Mouse (Mus musculus): ENCODE measurements around the gene Ccdc180. TPM values are rescaled to one million over a fixed set of nuclear protein-coding genes. Genes with fewer than 3 reads are reported as not detected.
A peak's percentile ranks its signal among the peaks of the same experiment; 100 is the strongest.

Gene Ccdc180
- total RNA-seq (2012; rRNA removed), result not detected in 2 replicates

DNA sequence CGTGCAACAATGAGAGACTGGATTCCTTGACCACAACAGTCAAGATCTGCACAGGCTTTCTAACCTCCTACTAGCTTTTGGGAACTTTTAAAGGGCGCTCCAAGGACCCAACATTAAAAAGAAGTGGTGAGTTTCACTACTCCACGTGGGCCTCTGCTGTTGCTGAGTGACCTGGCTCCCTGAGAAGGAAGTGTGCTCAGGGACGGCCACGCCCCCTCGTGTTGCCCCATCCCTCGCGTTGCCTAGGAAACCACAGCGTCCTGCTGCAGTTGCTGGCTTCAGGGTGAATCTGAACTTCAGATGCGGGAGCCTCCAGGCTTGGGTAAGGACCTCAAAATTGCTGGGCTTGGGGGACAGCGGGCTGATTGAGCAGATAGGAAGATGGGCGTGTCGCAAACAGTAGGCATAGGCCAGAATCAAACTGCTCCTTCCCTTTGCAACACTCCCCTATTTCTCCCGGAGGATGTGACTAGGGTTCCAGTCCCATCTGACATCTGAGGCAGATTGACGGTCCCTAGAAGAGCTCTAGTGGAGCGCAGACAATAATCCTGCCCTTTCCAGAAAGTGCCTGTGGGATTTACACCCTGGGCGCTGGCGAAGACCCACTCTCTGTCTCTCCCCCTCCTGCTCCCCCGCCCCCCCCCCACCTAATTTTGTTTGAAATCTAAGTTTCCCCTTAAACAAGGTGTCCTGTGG lies at the start of gene Ccdc180:
Gene Ccdc180, plus strand, starts transcription at position 238 of the 696 bp plus-strand sequence.
- Histone ChIP-seq H3K9me3 (ENCODE audit: control insufficient read depth, insufficient read depth, low read depth, low read length) (no peaks in the 10 kb centered on the region), H3K9ac (ENCODE audit: insufficient read depth, low read depth, low read length, poor library complexity, severe bottlenecking) (no peak within 1 kb of the TSS), H3K4me3 (ENCODE audit: insufficient read depth in 1 of 2, low read depth in 1 of 2, low read length in 2 of 2, poor library complexity in 1 of 2, severe bottlenecking in 1 of 2) (no peak within 1 kb of the TSS), H3K36me3 (ENCODE audit: control insufficient read depth, insufficient read depth, low read length, poor library complexity, severe bottlenecking) (no peaks in the 10 kb centered on the region), H3K4me1 (ENCODE audit: control insufficient read depth in 2 of 2, insufficient read depth in 2 of 2, low read length in 2 of 2, poor library complexity in 1 of 2) (peaks cover 4 to 9% of the 10 kb centered on the region in 2 experiments; a peak in 3 of 4 replicates), H3K27ac (ENCODE audit: insufficient read depth, low read depth, low read length, poor library complexity, severe bottlenecking) (no peak within 1 kb of the TSS)
- in situ Hi-C loops (cut with MboI; ENCODE audit: low sequenced_read_pairs in 2 of 2, unreplicated experiment in 2 of 2), result no loop called here
- DNase-seq (ENCODE audit: low read depth, low spot score), result peak; percentile 73
- TF ChIP-seq HCFC1 (IDR thresholded peaks at IDR 0.05; ENCODE audit: borderline replicate concordance, insufficient read depth, low read length) (no peak), ZNF384 (IDR thresholded peaks at IDR 0.05; ENCODE audit: low read depth, low read length) (no peak), ZC3H11A (IDR thresholded peaks at IDR 0.05; ENCODE audit: borderline replicate concordance, low read depth, low read length) (no peak), CHD2 (IDR thresholded peaks at IDR 0.05; ENCODE audit: low read depth, low read length) (no peak), MAFK (IDR thresholded peaks at IDR 0.05; ENCODE audit: insufficient read depth, low read depth, low read length) (no peak)

DNA sequence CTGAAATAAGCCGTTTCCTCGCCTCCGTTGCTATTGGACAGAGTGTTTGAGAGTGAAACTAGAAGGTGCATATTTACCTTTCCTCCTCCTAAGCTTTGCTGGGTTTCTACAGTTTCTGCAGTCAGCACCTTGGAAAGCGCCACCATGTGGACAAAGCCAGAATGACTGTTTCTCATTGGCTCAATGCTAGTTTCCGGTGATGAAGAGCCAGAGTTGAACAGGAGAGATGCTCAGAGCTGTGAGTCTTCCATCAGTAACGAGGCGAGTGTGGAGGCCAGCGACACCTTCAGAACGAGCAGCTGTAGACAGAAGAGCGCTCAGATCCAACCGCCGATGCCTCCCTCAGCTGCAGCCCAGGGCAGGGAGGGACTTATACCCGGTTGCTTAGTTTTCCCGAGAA lies 45.7 kb upstream of the Ccdc180 start:
- Histone ChIP-seq H3K4me1 (ENCODE audit: control insufficient read depth in 2 of 2, insufficient read depth in 2 of 2, low read length in 2 of 2, poor library complexity in 1 of 2) (peaks cover 0 to 7% of the 10 kb centered on the region in 2 experiments; a peak in 1 of 4 replicates), H3K27ac (ENCODE audit: insufficient read depth, low read depth, low read length, poor library complexity, severe bottlenecking) (no peak overlapping the region), H3K9ac (ENCODE audit: insufficient read depth, low read depth, low read length, poor library complexity, severe bottlenecking) (no peak overlapping the region), H3K9me3 (ENCODE audit: control insufficient read depth, insufficient read depth, low read depth, low read length) (no peaks in the 10 kb centered on the region), H3K36me3 (ENCODE audit: control insufficient read depth, insufficient read depth, low read length, poor library complexity, severe bottlenecking) (no peaks in the 10 kb centered on the region), H3K4me3 (ENCODE audit: insufficient read depth in 1 of 2, low read depth in 1 of 2, low read length in 2 of 2, poor library complexity in 1 of 2, severe bottlenecking in 1 of 2) (peak overlapping the region in 1 of 2 experiments; percentile 25; a peak in 1 of 4 replicates)
- peak; percentile 75 for DNase-seq (ENCODE audit: low read depth, low spot score)
- in situ Hi-C loops (cut with MboI; ENCODE audit: low sequenced_read_pairs in 2 of 2, unreplicated experiment in 2 of 2), result no loop called here
- TF ChIP-seq ZNF384 (IDR thresholded peaks at IDR 0.05; ENCODE audit: low read depth, low read length), result no peak
- TF ChIP-seq ZC3H11A (IDR thresholded peaks at IDR 0.05; ENCODE audit: borderline replicate concordance, low read depth, low read length), result no peak
- TF ChIP-seq MAFK (IDR thresholded peaks at IDR 0.05; ENCODE audit: insufficient read depth, low read depth, low read length), result no peak
- TF ChIP-seq HCFC1 (IDR thresholded peaks at IDR 0.05; ENCODE audit: borderline replicate concordance, insufficient read depth, low read length), result no peak
- no peak for TF ChIP-seq CHD2 (IDR thresholded peaks at IDR 0.05; ENCODE audit: low read depth, low read length)

DNA sequence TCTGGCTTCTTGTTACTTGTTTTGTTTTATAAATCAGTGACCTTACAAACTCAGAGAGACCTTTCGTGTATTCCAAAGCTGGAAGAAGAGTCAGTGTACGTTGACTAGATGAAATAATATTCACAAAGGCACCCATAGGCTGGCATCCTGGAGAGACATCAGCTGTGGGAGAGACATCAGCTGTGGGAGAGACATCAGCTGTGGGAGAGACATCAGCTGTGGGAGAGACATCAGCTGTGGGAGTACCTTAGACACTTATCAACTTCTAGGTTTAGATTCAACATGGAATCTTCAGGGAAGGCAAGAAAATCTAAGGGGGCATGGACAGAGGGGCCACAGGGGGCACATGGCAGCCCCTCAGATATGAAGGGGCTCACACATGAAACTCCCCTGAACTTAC lies 43.8 kb upstream of the Ccdc180 start:
- Histone ChIP-seq H3K9me3 (ENCODE audit: control insufficient read depth, insufficient read depth, low read depth, low read length) (no peaks in the 10 kb centered on the region), H3K9ac (ENCODE audit: insufficient read depth, low read depth, low read length, poor library complexity, severe bottlenecking) (no peak overlapping the region), H3K4me3 (ENCODE audit: insufficient read depth in 1 of 2, low read depth in 1 of 2, low read length in 2 of 2, poor library complexity in 1 of 2, severe bottlenecking in 1 of 2) (no peak overlapping the region), H3K27ac (ENCODE audit: insufficient read depth, low read depth, low read length, poor library complexity, severe bottlenecking) (no peak overlapping the region), H3K36me3 (ENCODE audit: control insufficient read depth, insufficient read depth, low read length, poor library complexity, severe bottlenecking) (no peaks in the 10 kb centered on the region), H3K4me1 (ENCODE audit: control insufficient read depth in 2 of 2, insufficient read depth in 2 of 2, low read length in 2 of 2, poor library complexity in 1 of 2) (peaks cover 0 to 14% of the 10 kb centered on the region in 2 experiments; a peak in 1 of 4 replicates)
- DNase-seq (ENCODE audit: low read depth, low spot score), result no peak
- in situ Hi-C loops (cut with MboI; ENCODE audit: low sequenced_read_pairs in 2 of 2, unreplicated experiment in 2 of 2), result no loop called here
- TF ChIP-seq HCFC1 (IDR thresholded peaks at IDR 0.05; ENCODE audit: borderline replicate concordance, insufficient read depth, low read length) (no peak), ZC3H11A (IDR thresholded peaks at IDR 0.05; ENCODE audit: borderline replicate concordance, low read depth, low read length) (no peak), ZNF384 (IDR thresholded peaks at IDR 0.05; ENCODE audit: low read depth, low read length) (no peak), CHD2 (IDR thresholded peaks at IDR 0.05; ENCODE audit: low read depth, low read length) (no peak), MAFK (IDR thresholded peaks at IDR 0.05; ENCODE audit: insufficient read depth, low read depth, low read length) (no peak)

DNA sequence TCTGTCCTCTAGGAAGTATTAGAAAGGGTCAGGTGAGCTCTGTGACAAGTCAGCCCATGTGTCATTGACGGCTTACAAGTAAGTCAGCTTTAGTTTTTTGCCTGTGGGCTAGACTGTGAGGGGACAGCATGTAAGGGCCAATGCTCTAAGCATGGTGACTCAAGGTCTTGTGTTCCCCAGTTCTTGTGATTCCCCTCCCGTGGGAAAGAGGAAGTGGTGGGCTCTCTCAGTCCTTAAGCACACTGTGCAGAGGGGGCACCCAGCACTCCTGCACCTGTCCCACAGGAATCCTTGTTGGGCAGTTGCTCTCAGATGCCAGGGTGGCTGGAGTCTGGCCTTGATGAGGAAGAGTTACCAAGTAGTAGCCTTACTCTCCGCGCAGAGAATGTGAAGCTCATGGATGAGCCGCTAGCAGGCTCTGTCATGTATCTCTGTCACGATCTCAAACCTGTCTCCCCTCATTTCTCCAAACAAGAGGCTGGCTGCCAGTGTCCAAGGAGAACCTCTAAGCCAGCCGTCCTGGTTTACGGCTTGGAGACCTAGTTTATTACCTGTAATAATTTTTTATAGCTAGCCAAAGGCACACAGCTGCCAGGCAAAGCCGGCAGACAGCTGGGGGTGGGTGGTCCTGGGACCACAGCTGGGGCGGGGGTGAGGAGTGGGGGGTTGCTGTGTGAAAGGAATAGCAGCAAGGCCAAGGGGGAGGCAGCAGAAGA lies 41.8 kb upstream of the Ccdc180 start, which contains the start of gene Stra6l:
Gene Stra6l, plus strand, starts transcription at position 556 of the 716 bp plus-strand sequence.
- no peaks in the 10 kb centered on the region for H3K9me3 ChIP-seq (ENCODE audit: control insufficient read depth, insufficient read depth, low read depth, low read length)
- H3K36me3 ChIP-seq (ENCODE audit: control insufficient read depth, insufficient read depth, low read length, poor library complexity, severe bottlenecking), result no peaks in the 10 kb centered on the region
- DNase-seq (ENCODE audit: low read depth, low spot score), result no peak
- TF ChIP-seq ZNF384 (IDR thresholded peaks at IDR 0.05; ENCODE audit: low read depth, low read length), result no peak
- no peak for TF ChIP-seq ZC3H11A (IDR thresholded peaks at IDR 0.05; ENCODE audit: borderline replicate concordance, low read depth, low read length)
- TF ChIP-seq CHD2 (IDR thresholded peaks at IDR 0.05; ENCODE audit: low read depth, low read length), result no peak
- no peak for TF ChIP-seq HCFC1 (IDR thresholded peaks at IDR 0.05; ENCODE audit: borderline replicate concordance, insufficient read depth, low read length)
- no peak for TF ChIP-seq MAFK (IDR thresholded peaks at IDR 0.05; ENCODE audit: insufficient read depth, low read depth, low read length)
- peaks cover 4 to 18% of the 10 kb centered on the region in 2 experiments; a peak in 3 of 4 replicates for H3K4me1 ChIP-seq (ENCODE audit: control insufficient read depth in 2 of 2, insufficient read depth in 2 of 2, low read length in 2 of 2, poor library complexity in 1 of 2)
- in situ Hi-C loops (cut with MboI; ENCODE audit: low sequenced_read_pairs in 2 of 2, unreplicated experiment in 2 of 2), result no loop called here
- H3K4me3 ChIP-seq (ENCODE audit: insufficient read depth in 1 of 2, low read depth in 1 of 2, low read length in 2 of 2, poor library complexity in 1 of 2, severe bottlenecking in 1 of 2), result no peak within 1 kb of the TSS
- H3K27ac ChIP-seq (ENCODE audit: insufficient read depth, low read depth, low read length, poor library complexity, severe bottlenecking), result no peak within 1 kb of the TSS
- no peak within 1 kb of the TSS for H3K9ac ChIP-seq (ENCODE audit: insufficient read depth, low read depth, low read length, poor library complexity, severe bottlenecking)
